Mouse (Mus musculus) fat pad, adult 2 months (tissue): ENCODE data around the gene Mettl24.

Source experiments
- DNase-seq: peaks from one replicate; pipeline ENCODE4 v3.0.0-alpha.2; 2011; ENCODE audit warnings: low read depth, low spot score; ENCODE audit errors: extremely low read depth

Gene Mettl24

GRCm38 (mm10) chr10:40683868-40684253 is 779 bp downstream of the Mettl24 start:
- no peak for DNase-seq

GRCm38 (mm10) chr10:40684326-40684725 is 1.2 kb downstream of the Mettl24 start:
- no peak for DNase-seq

GRCm38 (mm10) chr10:40685641-40686040 is 2.6 kb downstream of the Mettl24 start:
- no peak for DNase-seq

- DNase-seq = no peak
Measured at GRCm38 (mm10) chr10:40686976-40687375, 3.9 kb downstream of the Mettl24 start.

GRCm38 (mm10) chr10:40687407-40687806 is 4.3 kb downstream of the Mettl24 start:
- no peak for DNase-seq

- no peak for DNase-seq
Measured at GRCm38 (mm10) chr10:40688266-40688665, 5.2 kb downstream of the Mettl24 start.

- no peak for DNase-seq
Measured at GRCm38 (mm10) chr10:40688873-40689272, 5.8 kb downstream of the Mettl24 start.

- DNase-seq = no peak
Measured at GRCm38 (mm10) chr10:40698652-40699051, 15.6 kb downstream of the Mettl24 start.

GRCm38 (mm10) chr10:40711127-40711526 is 28.0 kb downstream of the Mettl24 start:
- no peak for DNase-seq

- DNase-seq = no peak
Measured at GRCm38 (mm10) chr10:40713018-40713608, 30.0 kb downstream of the Mettl24 start.

- DNase-seq = no peak
Measured at GRCm38 (mm10) chr10:40713829-40714228, 30.7 kb downstream of the Mettl24 start.

- no peak for DNase-seq
Measured at GRCm38 (mm10) chr10:40715151-40715550, 32.1 kb downstream of the Mettl24 start.

GRCm38 (mm10) chr10:40716296-40716695 is 33.2 kb downstream of the Mettl24 start:
- no peak for DNase-seq

- no peak for DNase-seq
Measured at GRCm38 (mm10) chr10:40716713-40717112, 33.6 kb downstream of the Mettl24 start.

- DNase-seq = no peak
Measured at GRCm38 (mm10) chr10:40718362-40718761, 35.3 kb downstream of the Mettl24 start.

GRCm38 (mm10) chr10:40719062-40719461 is 36.0 kb downstream of the Mettl24 start:
- DNase-seq = no peak

- DNase-seq = no peak
Measured at GRCm38 (mm10) chr10:40720883-40721282, 37.8 kb downstream of the Mettl24 start.

- DNase-seq = no peak
Measured at GRCm38 (mm10) chr10:40724342-40724741, 41.3 kb downstream of the Mettl24 start.

- no peak for DNase-seq
Measured at GRCm38 (mm10) chr10:40725066-40725465, 42.0 kb downstream of the Mettl24 start.

- DNase-seq = no peak
Measured at GRCm38 (mm10) chr10:40725471-40725870, 42.4 kb downstream of the Mettl24 start.

- DNase-seq = no peak
Measured at GRCm38 (mm10) chr10:40726288-40726902, 43.3 kb downstream of the Mettl24 start.

- DNase-seq = no peak
Measured at GRCm38 (mm10) chr10:40726989-40727388, 43.9 kb downstream of the Mettl24 start.

GRCm38 (mm10) chr10:40730200-40730599 is 47.1 kb downstream of the Mettl24 start:
- no peak for DNase-seq
